Mouse (Mus musculus) fibroblast of lung, adult 2 months (primary cell): ENCODE results near the gene Fgf22.
"Not testable (repeated sequence)": the region's sequence is repeated elsewhere in the genome, so short reads cannot be mapped to it uniquely, and the experiment has no call there.

ENCODE experiments used
- DNase-seq: peaks from one replicate; pipeline ENCODE4 v3.0.0-alpha.2; 2011; ENCODE audit warnings: low read depth

Gene Fgf22

GRCm38 (mm10) chr10:79732500-79732899 lies 22.4 kb upstream of the Fgf22 start:
- no peak for DNase-seq

DNA sequence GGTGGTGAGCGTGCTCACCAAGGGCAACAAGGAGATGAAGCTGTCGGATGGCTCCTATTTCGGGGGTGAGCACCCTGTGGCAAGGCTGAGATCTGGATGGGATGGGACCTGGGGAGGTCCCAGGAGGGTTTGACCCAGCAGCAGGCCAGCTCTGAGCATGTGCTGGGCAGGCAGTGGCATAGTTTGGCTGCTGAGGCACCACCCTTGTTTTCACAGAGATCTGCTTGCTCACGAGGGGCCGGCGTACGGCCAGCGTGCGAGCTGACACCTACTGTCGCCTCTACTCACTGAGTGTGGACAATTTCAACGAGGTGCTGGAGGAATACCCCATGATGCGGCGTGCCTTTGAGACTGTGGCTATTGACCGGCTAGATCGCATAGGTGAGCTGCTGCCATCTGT lies 21.0 kb upstream of the Fgf22 start:
- no peak for DNase-seq

GRCm38 (mm10) chr10:79735361-79735760 lies 19.5 kb upstream of the Fgf22 start:
- DNase-seq, result no peak

DNA sequence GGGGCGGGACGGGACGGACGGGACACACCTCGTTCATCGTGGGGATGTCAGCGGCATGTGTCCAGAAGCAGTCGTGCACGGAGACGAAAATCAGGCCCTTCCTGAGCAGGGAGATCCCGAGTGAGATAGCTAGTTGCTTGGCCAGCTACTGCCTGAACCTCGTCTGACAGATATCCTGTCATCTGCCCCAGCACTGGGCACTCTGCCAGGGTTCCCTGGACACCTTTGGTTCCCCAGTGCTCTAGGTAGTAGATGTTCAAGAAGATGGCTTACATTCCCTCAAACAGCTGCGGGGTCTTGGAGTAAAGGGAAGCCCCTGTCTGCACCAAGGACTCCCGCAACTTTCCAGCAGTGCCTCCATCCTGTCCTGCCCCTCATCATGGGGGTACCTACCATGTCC lies 18.2 kb upstream of the Fgf22 start:
- DNase-seq, result no peak

- DNase-seq, result no peak
Observed at GRCm38 (mm10) chr10:79738259-79738658, 16.6 kb upstream of the Fgf22 start.

- DNase-seq, result no peak
Observed at GRCm38 (mm10) chr10:79739234-79739633, 15.6 kb upstream of the Fgf22 start.

DNA sequence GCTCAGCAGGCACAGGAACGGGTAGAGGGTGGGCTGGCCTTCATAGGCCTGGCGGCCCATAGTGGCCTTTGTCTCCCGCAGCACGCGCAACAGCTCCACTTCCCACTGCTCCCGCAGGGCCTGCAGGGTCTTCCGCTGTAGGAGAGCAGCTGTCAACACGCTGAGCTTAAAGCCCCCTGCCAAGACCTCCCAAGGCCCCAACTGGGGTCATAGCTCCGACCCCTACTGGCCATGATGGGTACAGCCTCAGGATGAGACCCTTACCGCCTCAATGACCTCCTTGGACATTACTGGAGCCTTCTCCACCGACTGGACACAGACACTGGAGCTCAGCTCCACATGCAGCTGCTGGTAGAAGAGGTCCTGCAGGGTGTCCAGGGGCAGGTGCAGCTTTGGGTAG lies 14.0 kb upstream of the Fgf22 start:
- no peak for DNase-seq

- no peak for DNase-seq
Observed at GRCm38 (mm10) chr10:79743161-79743560, 11.7 kb upstream of the Fgf22 start.

- no peak for DNase-seq
Observed at GRCm38 (mm10) chr10:79743650-79744365, 11.1 kb upstream of the Fgf22 start.

GRCm38 (mm10) chr10:79745411-79745810 lies 9.5 kb upstream of the Fgf22 start:
- DNase-seq, result no peak

DNA sequence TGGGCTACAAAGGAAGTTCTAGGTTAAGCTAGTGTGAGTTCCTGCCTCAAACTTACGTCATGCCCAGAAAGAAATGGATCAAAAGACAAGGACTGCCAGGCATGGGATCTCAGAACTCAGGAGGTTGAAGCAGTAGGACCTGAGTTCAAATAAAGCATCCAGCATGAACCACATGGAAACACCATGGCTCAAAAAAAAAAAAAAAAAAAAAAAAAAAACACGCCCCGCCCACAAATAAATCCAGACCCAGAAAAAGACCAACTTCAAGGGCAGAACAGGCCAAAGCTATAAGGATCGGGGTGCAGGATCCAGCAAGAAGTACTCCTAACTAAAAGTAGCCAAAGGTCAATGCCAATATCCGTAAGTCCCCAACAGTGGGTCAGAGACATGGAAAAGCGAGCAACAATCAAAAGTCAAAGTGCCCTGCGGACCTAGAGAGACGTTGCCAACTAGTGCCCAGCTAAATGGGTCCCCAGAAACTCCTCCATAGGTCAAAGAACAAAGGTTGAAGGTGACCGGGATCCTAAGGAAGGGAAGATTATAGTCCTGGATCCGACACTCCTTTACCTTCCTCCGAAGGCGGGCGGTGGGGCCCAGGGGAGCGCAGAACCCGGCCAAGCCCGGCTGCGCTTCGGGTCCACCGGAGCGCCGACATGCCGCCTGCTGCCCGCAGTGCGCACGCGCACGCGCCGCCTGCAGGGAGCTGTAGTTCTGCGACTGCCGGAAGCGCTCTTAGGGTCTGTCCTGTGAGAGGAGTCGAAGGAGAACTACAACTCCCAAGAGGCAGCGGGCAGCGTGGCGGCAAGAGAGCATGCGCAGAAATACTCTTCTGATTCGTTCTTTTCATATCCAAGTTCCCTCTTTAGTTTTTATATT lies 8.7 kb upstream of the Fgf22 start, which contains the start of gene Polrmt:
Gene Polrmt (minus strand): TSS at position 684 of the 876 bp plus-strand sequence.
- DNase-seq, result peak; percentile 98

- no peak for DNase-seq
Observed at GRCm38 (mm10) chr10:79746774-79747151, 8.1 kb upstream of the Fgf22 start.

- no peak for DNase-seq
Observed at GRCm38 (mm10) chr10:79748496-79748895, 6.4 kb upstream of the Fgf22 start.

DNA sequence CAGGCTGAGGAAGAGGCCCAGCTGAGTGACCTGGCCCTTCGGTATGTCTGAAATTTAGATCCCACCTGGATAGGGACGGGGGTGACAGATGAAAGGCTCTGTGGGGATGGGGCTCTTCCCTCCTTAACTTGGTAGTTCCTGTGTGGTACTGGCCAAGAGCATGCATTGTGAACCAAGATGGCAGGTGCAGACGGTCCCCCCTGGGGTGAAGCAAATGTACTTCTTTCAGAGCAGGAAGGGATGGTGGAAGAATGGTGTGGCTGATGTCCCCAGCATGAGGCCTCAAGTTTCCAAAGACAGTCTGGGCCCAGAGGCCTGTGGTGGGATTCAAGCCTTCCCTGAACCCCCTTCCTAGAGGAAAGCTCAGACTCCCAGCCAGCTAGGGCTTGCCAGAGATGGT lies 978 bp downstream of the Fgf22 start:
- no peak for DNase-seq

DNA sequence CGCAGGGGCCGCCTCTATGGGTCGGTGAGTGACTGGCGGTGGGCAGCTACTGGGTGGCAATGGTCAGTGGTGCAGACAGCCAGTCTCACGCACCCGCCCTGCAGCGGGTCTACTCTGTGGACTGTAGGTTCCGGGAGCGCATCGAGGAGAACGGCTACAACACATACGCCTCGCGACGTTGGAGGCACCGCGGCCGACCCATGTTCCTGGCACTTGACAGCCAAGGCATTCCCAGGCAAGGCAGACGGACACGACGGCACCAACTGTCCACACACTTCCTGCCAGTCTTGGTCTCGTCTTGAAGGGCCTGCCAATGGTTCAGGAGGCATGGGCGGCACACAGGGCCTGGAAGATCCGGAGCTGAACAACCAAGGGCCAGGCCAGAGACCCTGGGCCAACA lies 1.8 kb downstream of the Fgf22 start:
- no peak for DNase-seq

DNA sequence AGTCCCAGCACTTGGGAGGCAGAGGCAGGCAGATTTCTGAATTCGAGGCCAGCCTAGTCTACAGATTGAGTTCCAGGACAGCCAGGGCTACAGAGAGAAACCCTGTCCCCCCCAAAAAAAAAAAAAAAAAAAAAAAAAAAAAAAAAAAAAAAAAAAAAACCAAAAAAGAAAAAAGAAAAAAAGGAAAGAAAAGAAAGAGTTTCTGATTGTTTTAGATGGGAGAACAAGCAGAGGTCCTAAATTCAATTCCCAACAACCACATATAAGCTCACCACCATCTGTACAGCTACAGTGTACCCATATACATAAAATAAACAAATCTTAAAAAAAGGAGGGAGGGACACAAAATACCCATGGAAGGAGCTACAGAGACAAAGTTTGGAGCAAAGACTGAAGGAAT lies 4.8 kb downstream of the Fgf22 start:
- not testable (repeated sequence) for DNase-seq

- no peak for DNase-seq
Observed at GRCm38 (mm10) chr10:79760603-79761143, 5.8 kb downstream of the Fgf22 start.

DNA sequence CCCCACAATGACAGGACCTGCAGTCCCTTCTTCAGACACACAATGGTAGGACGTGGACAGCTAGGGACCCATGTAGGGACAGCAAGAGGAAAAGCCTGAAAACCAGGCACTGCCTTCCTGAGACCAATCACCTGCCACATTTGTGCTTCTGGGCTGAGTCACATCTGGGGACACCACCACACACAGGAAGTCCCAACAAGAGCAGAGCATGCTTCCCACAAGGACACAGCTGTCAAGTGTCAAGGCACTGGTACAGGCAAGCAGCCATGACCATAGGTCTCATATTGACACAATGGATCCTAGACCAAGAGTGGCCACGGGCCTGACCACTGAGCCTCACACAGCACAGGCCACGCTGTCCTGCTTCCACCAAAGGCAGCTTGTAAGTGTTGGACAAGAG lies 8.0 kb downstream of the Fgf22 start:
- DNase-seq, result no peak

DNA sequence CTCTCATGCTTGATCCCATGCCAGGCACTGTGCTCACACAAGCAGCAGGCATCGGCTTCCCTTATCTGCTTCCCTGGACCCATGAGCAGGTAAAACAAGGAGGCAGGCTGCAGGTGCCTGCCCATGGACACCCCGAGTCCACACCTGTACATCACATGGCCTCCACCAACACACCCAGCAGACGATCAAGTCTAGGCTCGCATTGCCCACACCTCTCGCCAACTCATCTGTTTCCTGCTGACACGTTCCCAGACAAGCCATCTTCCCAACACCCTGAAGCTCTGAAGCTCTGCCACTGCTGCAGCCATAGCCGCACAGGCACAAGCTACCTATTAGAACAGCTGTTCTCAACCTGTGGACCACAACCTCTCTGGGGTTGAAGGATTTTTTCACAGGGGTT lies 9.4 kb downstream of the Fgf22 start:
- no peak for DNase-seq

GRCm38 (mm10) chr10:79765228-79765745 lies 10.4 kb downstream of the Fgf22 start:
- no peak for DNase-seq

- no peak for DNase-seq
Observed at GRCm38 (mm10) chr10:79766001-79766507, 11.2 kb downstream of the Fgf22 start.

GRCm38 (mm10) chr10:79766508-79767325 lies 11.8 kb downstream of the Fgf22 start, which contains the start of gene Rnf126:
Gene Rnf126, minus strand, starts transcription at chr10:79766952.
- peak; percentile 99 for DNase-seq
